Mouse (Mus musculus) CD8-positive naive resting alpha-beta T cell, adult 2 months (primary cell): ENCODE data around the gene Rp9.
"Not testable (repeated sequence)": the region's sequence is repeated elsewhere in the genome, so short reads cannot be mapped to it uniquely, and the experiment has no call there.

Experiments used
- DNase-seq, 2 experiments: peaks; one replicate each; pipeline ENCODE4 v3.0.0; 2022; ENCODE audit warnings: low read depth in 2 of 2, low spot score in 2 of 2

Gene Rp9

DNA sequence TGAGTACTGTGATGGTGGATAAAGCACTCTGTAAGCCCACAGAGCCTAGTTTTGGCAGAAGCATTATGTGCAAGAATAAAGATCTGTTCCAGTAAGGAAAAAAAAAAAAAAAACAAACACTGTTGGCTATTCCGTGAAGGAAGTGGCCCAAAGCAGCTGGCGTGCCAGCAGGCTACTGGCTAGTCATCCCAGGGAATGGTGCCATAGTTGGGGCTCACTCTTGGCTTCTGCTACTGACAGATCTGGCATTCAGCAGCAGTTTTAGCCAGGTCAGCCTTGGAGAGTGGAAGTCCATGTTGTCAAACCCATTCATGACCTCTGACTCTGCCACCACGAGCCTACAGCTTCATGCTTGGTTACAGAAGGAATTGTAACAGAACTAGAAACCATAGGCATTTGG is 7.6 kb downstream of the Rp9 start:
- no peak for DNase-seq

DNA sequence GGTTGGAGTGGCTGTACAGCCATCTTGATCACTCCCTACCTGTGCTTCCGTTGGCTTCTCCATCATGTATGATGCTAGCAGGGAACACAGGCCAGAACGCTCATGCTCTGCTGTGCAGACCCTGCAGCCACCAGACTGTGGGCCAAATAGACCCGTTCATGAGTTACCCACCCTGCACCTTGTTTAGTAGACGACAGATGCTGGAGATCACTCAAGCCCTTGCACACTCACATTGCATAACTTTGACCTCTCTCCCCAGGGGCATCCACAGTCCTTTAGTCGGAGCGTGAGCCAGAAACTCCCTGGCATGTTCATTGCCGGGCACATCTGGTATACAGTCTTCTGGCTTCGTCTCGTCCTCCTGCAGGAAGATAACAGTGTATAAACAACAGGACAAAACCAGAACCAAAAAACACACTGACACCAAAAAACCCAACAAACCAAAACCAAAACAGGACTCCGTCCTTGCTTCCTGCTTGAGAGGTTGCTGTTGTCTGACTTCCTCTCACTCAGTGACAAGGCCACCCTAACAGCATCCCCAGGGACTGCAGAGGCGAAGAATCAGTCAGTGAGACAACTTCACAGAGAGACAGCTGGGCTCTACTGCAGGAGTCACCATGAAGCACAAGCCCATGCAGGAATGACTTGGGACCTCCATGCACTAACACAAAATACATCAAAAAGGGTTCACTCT is 12.3 kb downstream of the Rp9 start:
- DNase-seq = no peak

DNA sequence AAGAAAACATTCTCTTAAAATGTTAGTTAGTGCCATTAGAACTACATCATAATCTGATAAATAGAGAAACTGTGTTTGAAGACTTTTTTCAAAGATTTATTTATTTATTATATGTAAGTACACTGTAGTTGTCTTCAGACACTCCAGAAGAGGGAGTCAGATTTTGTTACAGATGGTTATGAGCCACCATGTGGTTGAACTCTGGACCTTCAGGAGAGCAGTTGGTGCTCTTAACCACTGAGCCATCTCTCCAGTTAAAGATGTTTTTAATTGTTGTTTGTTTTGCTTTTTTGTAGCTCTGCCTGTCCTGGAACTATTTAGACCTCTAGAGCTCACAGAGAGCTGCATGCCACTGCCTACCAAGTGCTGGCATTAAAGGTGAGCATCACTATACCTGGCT is 14.5 kb downstream of the Rp9 start:
- DNase-seq = no peak

DNA sequence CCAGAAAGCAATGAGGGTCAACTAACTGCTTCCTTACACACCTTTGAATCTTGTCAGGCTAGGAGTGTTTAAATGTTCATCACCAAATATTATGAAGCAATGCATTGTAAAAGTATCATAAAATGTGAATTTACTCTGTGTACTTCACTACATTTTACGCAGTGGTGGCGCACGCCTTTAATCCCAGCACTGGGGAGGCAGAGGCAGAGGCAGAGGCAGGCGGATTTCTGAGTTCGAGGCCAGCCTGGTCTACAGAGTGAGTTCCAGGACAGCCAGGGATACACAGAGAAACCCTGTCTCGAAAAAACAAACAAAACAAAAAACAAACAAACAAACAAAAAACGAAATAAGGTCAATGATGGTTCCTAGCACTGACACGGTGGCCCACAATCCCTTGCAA is 15.6 kb downstream of the Rp9 start, which contains the start of gene Gm17545:
Gene Gm17545, plus strand, starts transcription at position 301 of the 400 bp plus-strand sequence.
- DNase-seq = not testable (repeated sequence)

DNA sequence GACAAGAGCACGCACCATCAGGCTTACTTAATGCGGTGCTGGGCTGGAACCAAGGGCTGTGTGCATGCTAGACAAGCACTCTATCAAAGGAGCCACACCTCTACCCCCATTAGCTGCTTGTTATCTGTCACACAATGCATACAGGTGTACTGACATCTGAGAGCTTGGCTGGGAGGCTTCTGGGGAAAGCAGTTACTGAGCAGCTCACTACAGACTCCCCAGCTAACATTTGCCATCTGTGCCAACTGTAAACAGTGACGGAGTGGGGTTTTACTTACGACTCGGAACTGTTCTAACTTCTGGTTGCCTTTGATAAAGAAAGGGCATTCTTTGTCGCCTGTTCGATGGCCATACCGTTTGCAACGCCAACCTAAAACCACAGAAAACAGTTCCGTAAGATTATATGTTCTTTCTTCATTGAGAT is 16.0 kb downstream of the Rp9 start:
- DNase-seq = no peak

DNA sequence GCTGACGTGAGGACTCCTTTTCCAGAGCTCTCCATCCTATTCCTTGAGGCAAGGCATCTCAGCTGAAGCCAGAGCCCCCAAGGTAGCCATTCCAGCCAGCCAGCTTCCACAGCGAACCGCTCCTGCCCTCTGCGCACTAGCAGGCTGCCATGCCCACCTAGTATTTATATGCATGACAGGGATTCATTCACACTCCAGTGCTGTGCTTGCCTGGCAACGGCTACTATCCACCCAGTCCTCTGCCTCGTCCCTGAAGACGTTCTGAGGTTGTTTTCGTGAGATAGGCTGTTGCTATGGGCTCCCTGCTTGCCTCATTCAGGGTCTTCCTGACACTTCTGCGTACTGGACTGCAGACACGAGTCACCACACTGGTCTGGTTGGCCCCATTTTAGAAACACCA is 16.8 kb downstream of the Rp9 start:
- no peak for DNase-seq

DNA sequence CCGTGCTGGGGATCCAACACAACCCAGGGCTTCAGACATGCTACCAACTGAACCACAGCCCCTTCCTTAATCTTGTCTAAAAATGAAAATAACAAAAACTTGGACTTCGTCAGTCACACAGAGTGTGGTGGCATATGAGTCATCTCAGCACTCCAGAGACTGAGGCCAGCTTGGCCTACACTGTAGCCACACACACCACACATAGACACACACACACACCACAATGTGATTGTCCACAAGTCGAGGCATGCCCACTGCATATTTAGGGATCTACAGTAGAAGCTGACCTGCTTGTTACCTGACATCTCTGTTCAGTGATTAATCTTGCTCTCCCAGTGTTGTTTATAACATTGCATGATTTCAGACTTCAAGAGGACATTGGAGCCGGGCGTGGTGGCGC is 20.3 kb downstream of the Rp9 start:
- no peak for DNase-seq

DNA sequence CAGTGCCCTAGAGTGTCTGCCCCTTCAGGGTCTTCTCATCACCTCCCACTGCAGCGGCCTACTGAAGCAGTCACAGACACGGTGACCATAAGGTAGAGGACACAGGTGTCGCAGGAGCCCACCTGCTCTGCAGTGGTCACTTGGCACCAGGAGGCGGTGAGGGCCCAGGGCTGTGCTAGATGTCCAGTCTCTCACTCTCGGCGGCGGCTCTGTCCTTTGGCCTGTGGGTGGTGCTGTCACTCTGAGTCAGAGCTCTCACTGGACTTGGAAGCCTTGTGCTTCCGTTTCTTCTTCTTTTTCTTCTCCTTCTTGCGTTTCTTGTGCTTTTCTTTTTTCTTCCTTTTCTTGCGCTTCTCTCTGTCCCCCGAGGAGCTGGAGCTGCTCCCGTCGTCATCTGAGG is 21.1 kb downstream of the Rp9 start:
- no peak for DNase-seq

DNA sequence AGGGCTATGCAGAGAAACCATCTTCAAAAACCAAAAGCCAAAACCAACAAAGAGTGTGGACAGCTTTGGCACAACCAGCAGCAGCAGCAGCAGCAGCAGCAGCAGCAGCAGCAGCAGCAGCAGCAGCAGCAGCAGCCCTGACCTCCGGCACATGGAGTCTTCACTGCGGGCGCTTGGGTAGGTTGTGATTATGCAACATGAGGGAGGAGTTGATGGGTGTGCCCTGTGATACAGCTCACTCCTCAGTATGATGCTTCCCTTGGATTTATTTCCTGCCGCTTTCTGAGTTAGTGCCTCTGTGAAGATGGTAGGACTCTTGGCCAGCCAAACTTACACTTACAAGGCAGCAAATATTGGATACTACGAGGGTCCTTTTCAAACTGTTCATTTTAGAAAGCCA is 22.3 kb downstream of the Rp9 start:
- DNase-seq = no peak

DNA sequence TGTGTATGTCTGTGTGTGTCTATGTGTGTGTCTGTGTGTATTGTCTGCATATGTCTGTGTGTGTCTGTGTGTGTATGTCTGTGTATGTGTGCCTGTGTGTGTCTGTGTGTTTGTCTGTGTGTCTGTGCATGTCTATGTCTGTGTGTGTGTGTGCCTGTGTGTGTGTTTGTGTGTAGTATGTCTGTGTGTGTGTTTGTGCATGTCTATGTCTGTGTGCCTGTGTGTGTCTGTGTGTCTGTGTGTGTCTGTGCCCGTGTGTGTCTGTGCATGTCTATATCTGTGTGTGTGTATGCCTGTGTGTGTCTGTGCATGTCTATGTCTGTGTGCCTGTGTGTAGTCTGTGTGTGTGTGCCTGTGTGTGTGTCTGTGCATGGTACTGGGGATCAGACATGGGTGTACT is 24.4 kb downstream of the Rp9 start:
- DNase-seq = no peak

DNA sequence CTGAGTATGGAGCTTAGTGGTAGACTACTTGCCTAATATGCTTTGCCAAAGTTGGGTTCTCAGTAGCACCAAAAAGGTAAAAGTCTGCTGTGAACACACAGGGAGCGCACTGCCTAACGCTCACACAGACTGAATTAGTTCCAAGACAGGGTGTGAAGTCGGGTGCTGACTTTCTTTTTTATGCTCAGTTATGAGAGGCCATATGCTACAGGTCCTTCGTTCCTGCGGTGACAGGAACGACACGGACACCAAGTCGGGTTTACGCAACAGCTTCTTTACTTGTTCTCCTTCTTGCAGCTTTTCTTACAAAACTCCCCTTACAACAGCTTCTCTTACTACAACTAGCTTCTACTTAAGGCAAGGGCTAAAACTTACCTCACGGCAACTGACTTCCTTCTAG is 26.4 kb downstream of the Rp9 start:
- DNase-seq = no peak

DNA sequence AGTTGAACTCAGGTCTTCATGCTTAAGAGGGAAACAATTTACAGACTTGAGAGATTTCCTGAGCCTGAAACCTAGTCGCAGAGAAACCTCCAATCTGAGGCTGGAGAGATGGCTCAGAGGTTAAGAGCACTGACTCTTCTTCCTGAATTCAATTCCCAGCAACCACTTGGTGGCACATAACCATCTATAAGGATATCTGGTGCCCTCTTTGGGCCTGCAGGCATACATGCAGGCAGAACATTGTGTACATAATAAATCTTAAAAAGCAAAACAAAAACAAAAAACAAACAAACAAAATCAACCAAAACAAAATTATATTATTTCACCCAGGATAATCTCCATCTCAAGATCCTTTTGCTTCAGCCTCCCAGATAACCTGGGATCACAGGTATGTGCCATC is 30.7 kb downstream of the Rp9 start:
- DNase-seq = no peak

DNA sequence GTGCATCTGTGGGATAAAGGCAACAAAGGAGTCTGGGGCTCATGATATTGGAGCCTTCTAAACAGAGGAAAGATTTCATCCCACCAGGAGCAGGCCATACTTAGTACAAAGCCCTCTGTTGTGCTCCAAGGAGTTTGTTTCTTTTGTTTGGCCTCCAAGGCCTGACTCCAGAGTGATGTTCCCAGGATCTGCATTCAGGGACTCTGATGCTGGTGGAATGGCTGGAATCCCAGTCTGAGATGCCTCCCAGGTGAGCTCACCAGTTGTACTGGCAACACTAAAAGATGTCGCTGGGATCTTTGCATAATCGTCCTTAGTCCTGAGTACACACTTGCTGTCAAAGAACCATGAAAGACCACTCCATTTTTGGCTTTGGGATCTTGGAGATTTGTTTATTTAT is 35.4 kb downstream of the Rp9 start:
- no peak for DNase-seq

DNA sequence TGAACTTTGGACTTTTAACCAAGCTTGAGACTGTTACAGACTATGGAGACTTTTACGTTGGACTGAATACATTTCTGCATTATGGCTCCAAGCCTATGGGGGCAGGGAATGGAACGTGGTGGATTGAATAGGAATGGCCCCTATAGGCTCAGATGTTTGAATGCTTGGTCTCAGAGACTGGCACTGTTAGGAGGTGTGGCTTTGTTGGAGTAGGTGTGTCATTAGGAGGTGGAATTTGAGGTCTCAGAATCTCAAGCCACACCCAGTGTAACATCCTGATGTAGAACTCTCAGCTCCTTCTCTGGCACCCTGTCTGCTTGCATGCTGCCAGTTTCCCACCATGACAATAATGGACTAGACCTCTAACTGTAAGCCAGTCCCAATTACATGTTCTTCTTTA is 36.3 kb downstream of the Rp9 start:
- DNase-seq = no peak

DNA sequence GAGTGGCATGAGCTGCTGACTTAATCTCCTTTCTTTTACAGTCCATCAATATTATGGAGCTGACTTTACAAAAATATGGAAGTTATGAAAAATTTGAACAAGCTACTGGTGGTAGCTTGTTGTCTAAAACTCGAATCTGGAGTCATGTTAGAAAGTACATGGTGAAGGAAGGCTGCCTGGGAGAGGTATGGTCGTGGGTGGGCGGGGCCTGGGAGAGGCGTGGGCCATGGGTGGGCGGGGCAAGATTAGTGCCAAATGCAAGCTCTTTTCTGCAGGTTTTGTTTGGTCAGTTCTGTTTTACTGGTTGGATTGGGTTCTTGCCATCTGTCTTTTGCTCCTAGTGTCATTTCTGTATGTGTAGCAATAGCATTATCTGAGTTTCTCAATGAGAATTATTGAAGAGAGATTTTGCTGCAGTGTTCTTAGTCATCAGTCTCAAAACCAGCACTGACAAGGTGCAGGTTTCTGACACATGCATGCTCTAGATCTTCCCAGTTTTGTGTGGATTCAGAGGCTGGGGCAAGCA is 39.2 kb downstream of the Rp9 start:
- DNase-seq = no peak

DNA sequence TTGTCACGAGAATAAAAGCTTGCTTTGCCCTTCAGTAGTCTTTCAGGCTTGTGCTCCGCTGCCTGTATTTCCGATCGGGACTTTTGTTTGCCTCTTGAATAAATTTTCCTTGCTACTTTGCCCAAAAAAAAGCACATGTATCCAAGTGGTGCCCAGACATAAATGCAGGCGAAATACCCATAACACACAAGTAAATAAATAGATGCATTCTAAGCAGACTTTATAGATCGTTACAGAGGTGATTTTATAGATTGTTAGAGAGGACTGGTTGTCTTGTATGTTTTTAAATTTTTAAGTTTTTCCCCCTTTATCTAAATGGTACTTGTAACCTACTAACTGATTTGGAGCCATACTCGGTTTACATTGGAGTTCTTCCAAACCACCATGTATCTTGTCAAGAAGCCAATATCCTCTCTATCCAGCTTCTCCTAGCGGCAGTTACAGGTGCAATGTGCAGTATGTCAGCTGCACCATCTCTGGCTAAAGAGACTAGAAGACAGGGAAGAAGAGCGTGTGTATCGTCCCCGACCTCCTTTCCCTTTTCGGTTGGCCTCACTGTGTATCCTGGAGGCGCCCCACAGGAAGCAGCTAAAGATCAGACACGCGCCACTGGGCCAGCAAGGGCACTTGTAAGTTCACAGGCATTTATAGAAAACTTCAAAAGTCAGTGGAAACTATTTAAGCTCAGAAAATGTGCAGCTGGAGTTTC is 39.9 kb downstream of the Rp9 start:
- peak in 1 of 2 experiments; percentile 6 for DNase-seq

DNA sequence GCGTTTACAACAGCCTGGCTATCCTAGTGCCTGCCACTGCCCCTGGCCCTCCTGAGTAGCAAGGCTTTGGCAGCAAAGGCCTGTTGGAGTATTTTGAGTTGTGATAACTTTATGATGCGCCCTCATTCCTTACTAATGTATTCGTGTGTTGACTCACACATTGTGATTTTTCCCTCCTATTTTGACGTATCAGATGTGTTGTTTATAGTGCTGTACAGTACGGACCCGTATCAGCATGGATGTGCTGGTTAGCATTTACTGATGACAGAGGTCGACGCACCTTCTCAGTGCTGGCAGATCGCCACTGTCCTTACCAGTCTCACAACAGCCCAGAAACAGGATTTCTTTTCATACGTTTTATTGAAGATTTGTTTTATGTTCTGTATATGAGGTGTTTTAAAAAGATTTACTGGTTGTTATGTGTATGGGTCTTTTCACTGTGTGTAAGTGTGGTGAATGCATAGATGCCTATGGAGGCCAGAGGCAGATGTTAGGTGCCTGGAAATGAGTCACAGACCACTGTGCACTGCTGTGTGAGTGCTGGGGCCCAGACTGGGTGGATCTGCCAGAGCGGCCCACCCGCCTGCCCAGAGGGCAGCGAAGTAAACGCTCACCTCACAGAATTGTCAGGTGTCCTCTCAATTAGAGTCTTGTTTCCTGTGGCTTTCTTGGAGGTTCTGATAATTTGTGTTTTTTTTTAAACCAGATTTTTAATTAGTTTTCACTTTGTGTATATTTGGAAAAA is 40.7 kb downstream of the Rp9 start:
- no peak for DNase-seq

DNA sequence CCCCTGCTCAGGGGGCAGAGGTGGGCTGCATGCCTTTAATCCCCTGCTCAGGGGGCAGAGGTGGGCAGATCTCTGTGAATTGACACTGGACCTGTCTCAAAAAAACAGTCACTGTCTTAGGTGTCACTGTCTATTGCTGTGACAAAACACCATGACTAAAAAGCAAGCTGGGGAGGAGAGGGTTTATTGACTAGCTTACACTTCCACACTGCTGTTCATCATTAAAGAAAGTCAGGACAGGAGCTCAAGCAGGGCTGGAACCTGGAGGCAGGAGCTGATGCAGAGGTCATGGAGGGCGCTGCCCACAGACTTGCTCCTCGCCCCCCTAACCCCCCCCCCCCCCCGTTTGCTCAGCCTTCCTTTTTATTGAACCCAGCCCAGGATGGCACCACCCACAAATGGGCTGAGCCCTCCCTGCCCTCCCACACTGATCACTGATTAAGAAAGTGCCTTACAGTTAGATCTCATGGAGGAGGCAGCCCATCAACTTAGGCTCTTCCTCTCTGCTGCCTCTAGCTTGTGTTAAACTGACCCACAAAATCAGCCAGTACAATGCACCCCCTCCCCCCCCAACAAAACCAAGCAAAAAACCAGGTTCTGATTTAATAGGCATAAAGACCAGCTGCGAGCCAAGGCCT is 41.4 kb downstream of the Rp9 start:
- DNase-seq = no peak

DNA sequence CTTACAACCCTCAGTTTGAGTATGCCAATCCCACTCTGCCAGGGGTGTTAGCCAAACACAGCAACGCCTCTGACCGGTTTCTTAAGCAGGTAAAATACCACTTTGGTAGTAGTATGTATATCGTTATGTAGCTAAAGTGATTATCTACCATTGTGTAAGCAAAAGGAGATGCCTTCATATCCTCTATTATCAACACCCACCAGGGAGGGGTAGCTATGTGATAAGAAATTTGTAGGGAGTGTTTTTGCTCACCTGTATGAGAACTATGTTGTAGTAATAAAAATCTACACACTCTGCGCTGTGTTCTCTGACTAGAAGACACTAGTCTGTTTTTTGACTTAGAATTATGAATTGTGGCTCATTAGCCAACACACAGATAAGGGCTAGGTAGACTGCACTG is 44.8 kb downstream of the Rp9 start:
- no peak for DNase-seq

DNA sequence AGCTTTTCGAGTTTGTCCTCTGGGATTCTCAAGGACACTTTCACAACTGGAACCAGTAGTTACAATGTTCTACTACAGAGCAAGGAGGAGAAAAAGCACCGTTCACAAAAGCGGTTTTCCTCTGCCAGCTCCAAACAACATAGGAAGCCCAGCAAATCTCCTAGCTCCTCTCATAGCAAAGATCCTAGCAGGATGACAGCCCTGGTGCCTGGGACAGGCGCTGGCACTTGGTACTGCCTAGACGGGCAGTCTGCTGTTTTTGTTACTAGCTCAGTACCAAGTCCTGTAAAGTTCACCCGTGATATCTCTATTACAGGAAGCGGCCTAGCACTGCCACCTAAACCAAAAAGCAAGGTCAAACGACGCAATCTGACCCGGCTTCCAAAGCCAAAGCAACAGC is 45.3 kb downstream of the Rp9 start:
- no peak for DNase-seq

DNA sequence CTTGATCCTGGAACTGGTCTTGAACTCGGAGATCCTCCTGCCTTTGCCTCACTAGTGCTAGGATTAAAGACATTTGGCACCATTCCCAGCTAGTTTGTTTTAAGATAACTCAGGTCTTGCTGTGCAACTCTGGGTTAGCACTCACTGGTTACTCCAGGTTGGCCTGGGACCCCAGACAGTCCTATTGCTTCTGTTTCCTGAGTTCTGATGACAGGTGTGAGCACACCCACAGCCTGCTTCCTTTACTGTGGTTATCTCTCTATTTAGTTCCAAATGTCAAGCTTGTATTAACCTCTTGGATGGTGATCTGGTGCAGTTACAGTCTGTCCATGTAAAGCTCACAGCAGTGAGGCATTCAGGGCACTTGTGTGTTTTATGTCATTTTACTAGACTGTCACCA is 46.0 kb downstream of the Rp9 start:
- no peak for DNase-seq

DNA sequence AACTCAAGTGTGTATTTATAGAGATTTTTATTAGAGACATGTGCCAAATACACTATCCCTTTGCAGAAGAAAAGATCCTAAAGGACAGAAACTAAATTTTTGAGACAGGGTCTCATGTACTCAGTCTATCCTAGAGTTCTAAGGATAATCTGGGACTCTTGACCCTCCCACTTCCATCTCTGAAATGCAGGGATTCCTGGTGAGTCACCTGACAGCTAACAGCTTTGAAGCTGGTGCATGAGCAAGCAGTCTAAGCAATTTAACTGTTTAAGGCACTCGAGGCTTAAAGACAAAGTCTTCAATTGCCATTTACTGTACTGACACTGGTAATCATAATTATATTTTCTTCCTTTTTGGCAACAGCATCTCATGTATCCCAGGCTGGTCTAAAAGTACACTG is 47.0 kb downstream of the Rp9 start:
- DNase-seq = no peak
